ENCODE assay signal across 8 mouse cellular contexts in genomic region chr12:55079726-55080600, GRCm38 (mm10). TPM values are rescaled to one million over a fixed set of nuclear protein-coding genes. Genes with fewer than 3 reads are reported as not detected.
A peak's percentile ranks its signal among the peaks of the same experiment; 100 is the strongest.
DNase-seq lines count a peak whose midpoint lies in the region; ATAC-seq and TF ChIP-seq lines count a peak whose summit lies in the region.
"Not testable (repeated sequence)": the region's sequence is repeated elsewhere in the genome, so short reads cannot be mapped to it uniquely, and the experiment has no call there.

TSS of gene 2700097O09Rik (minus strand) at chr12:55080110.
TSS of gene Srp54a (plus strand) at chr12:55080262.

- peak; percentile 97 for ATAC-seq in cerebellum, adult (ENCODE audit: insufficient number of reproducible peaks, low FRiP score, low TSS enrichment)
- ATAC-seq in forebrain, embryonic 14.5 days = peak; percentile 98
- ATAC-seq in neural tube, embryonic 15.5 days (ENCODE audit: low FRiP score) = peak; percentile 98

- peak within 1 kb of the TSS; percentile 84 for H3K9ac ChIP-seq in ES-Bruce4 (ENCODE audit: low read depth, poor library complexity, severe bottlenecking)
- peak within 1 kb of the TSS; percentile 65 for H3K9ac ChIP-seq in forebrain, embryonic 14.5 days (ENCODE audit: low read length)
- H3K9ac ChIP-seq in neural tube, embryonic 15.5 days (replicated peaks) = peak within 1 kb of the TSS; percentile 66

- TF ChIP-seq POLR2A in ES-Bruce4 (IDR thresholded peaks at IDR 0.05; ENCODE audit: insufficient read depth, low read length) = peak; percentile 70

- peak within 1 kb of the TSS; percentile 54 for H3K4me2 ChIP-seq in forebrain, embryonic 14.5 days (ENCODE audit: low read length)
- peak within 1 kb of the TSS; percentile 67 for H3K4me2 ChIP-seq in neural tube, embryonic 15.5 days

- H3K4me1 ChIP-seq in ES-Bruce4 (ENCODE audit: control insufficient read depth, insufficient read depth, low read length); forebrain, embryonic 14.5 days (ENCODE audit: control insufficient read depth, insufficient read depth, low read length); neural tube, embryonic 15.5 days: not testable (repeated sequence)

- intact Hi-C loops in heart, postnatal 14 days (cut with DNase I) = not testable (repeated sequence)

- not testable (repeated sequence) for H3K36me3 ChIP-seq in ES-Bruce4 (ENCODE audit: control insufficient read depth, insufficient read depth, low read length, poor library complexity, severe bottlenecking); forebrain, embryonic 14.5 days (ENCODE audit: control insufficient read depth, insufficient read depth, low read length); neural tube, embryonic 15.5 days

- under 1% methylated on average over 60 of the region's 60 CpGs for WGBS in forebrain, embryonic 14.5 days
- under 1% methylated on average over 60 of the region's 60 CpGs for WGBS in neural tube, embryonic 15.5 days

- not testable (repeated sequence) for H3K9me3 ChIP-seq in ES-Bruce4 (replicated peaks; ENCODE audit: control insufficient read depth, insufficient read depth, low read length, poor library complexity, severe bottlenecking); forebrain, embryonic 14.5 days (replicated peaks; ENCODE audit: control insufficient read depth, low read length); neural tube, embryonic 15.5 days (replicated peaks)

- DNase-seq in forebrain, embryonic 14.5 days (ENCODE audit: low spot score) = peak; percentile 97
- DNase-seq in heart, postnatal 14 days = peak; percentile 93 to 95
- DNase-seq in layer of hippocampus, adult 11-12 months (ENCODE audit: low spot score) = peak; percentile 94
- peak; percentile 94 to 95 for DNase-seq in lung, adult 18-20 months
- DNase-seq in testis, postnatal 14 days (ENCODE audit: low spot score) = peak; percentile 95

- H3K4me3 ChIP-seq in ES-Bruce4 (ENCODE audit: low read depth, low read length) = peak within 1 kb of the TSS; percentile 98
- peak within 1 kb of the TSS; percentile 55 for H3K4me3 ChIP-seq in forebrain, embryonic 14.5 days (ENCODE audit: low read depth, low read length)
- peak within 1 kb of the TSS; percentile 71 for H3K4me3 ChIP-seq in neural tube, embryonic 15.5 days (replicated peaks)

- not testable (repeated sequence) for TF ChIP-seq EP300 in ES-Bruce4 (IDR thresholded peaks at IDR 0.05; ENCODE audit: insufficient read depth, low read depth, low read length)

- peak within 1 kb of the TSS; percentile 82 for H3K27ac ChIP-seq in ES-Bruce4 (ENCODE audit: insufficient read depth, low read length)
- peak within 1 kb of the TSS; percentile 71 for H3K27ac ChIP-seq in forebrain, embryonic 14.5 days (ENCODE audit: low read depth, low read length)
- peak within 1 kb of the TSS; percentile 89 for H3K27ac ChIP-seq in neural tube, embryonic 15.5 days (replicated peaks)

- TF ChIP-seq CTCF in ES-Bruce4 (IDR thresholded peaks at IDR 0.05; ENCODE audit: low read depth, low read length) = not testable (repeated sequence)

- H3K27me3 ChIP-seq in ES-Bruce4 (ENCODE audit: control insufficient read depth, insufficient read depth, low read length, poor library complexity, severe bottlenecking); forebrain, embryonic 14.5 days (replicated peaks; ENCODE audit: control insufficient read depth, insufficient read depth, low read length); neural tube, embryonic 15.5 days (replicated peaks): not testable (repeated sequence)

RNA-seq across cellular contexts. Expression of gene 2700097O09Rik, which starts in this region (rescaled TPM):
- 45.9 and 46.7 TPM in 2 replicates for polyA plus RNA-seq in ES-Bruce4 (2011; ENCODE audit: insufficient read depth, insufficient read length, low read depth, missing spikeins)
- polyA plus RNA-seq in forebrain, embryonic 14.5 days (2014; fragmentation: Nextera tagmentation; extraction: Ambion mirVana) = 32.8 and 36.0 TPM in 2 replicates
- total RNA-seq in heart, postnatal 14 days (2021) = 1 to 10 TPM; 8.3 to 8.7 TPM
- polyA plus RNA-seq in neural tube, embryonic 15.5 days (2015; fragmentation: Nextera tagmentation; extraction: Ambion mirVana) = 34.1 and 34.7 TPM in 2 replicates

RNA-seq across cellular contexts. Expression of gene Srp54a, which starts in this region (rescaled TPM):
- polyA plus RNA-seq in ES-Bruce4 (2011; ENCODE audit: insufficient read depth, insufficient read length, low read depth, missing spikeins) = 114 and 132 TPM in 2 replicates
- polyA plus RNA-seq in forebrain, embryonic 14.5 days (2014; fragmentation: Nextera tagmentation; extraction: Ambion mirVana) = 216 and 245 TPM in 2 replicates
- 10 to 100 TPM; 85.5 to 90.1 TPM for total RNA-seq in heart, postnatal 14 days (2021)
- 191 and 201 TPM in 2 replicates for polyA plus RNA-seq in neural tube, embryonic 15.5 days (2015; fragmentation: Nextera tagmentation; extraction: Ambion mirVana)

Comparison
In these comparisons a context has a peak if more than half of its experiments do, and no peak if none do; other contexts are left out.
1. Peak in every context shown above with its lines: DNase-seq, ATAC-seq, H3K4me3 ChIP-seq and H3K27ac ChIP-seq.